Mouse (Mus musculus) hindbrain, embryonic 11.5 days (tissue): ENCODE results near the gene Cdan1. TPM values are rescaled to one million over a fixed set of nuclear protein-coding genes. Genes with fewer than 3 reads are reported as not detected.

ENCODE experiments used
- ATAC-seq: fragments of 200-750 bp; cut with Nextera tagmentation; 2 replicates; pipeline ENCODE4 v1.8.0; 2017; ENCODE audit warnings: mild to moderate bottlenecking, moderate TSS enrichment, moderate library complexity; ENCODE audit not compliant: low FRiP score
- DNase-seq: peaks from one replicate; pipeline ENCODE4 v3.0.0-alpha.2; 2015; ENCODE audit warnings: low spot score
- H3K27ac ChIP-seq: fragments of 300-500 bp; sonication (generic); 2 replicates; pipeline ENCODE4 v1.5.1; 2014; ENCODE audit warnings: mild to moderate bottlenecking, low read depth, low read length
- H3K27me3 ChIP-seq: fragments of 300-500 bp; sonication (generic); 2 replicates; pipeline ENCODE4 v1.6.1; 2014; ENCODE audit warnings: mild to moderate bottlenecking, low read length, moderate library complexity, mixed read lengths; ENCODE audit not compliant: control insufficient read depth, insufficient read depth
- H3K36me3 ChIP-seq: fragments of 300-500 bp; sonication (generic); 2 replicates; pipeline ENCODE4 v1.6.1; 2014; ENCODE audit warnings: mild to moderate bottlenecking, low read length, moderate library complexity, mixed read lengths; ENCODE audit not compliant: control insufficient read depth, insufficient read depth
- H3K4me1 ChIP-seq: fragments of 300-500 bp; sonication (generic); replicated peaks from 2 replicates; pipeline ENCODE4 v1.6.1; 2014; ENCODE audit warnings: low read length, mixed read lengths; ENCODE audit not compliant: control insufficient read depth, insufficient read depth
- H3K4me2 ChIP-seq: fragments of 300-500 bp; sonication (generic); replicated peaks from 2 replicates; pipeline ENCODE4 v1.6.1; 2014; ENCODE audit warnings: mild to moderate bottlenecking, low read depth, low read length
- H3K4me3 ChIP-seq: fragments of 300-500 bp; sonication (generic); 2 replicates; pipeline ENCODE4 v1.5.1; 2014; ENCODE audit warnings: low read depth, low read length
- H3K9ac ChIP-seq: fragments of 300-500 bp; sonication (generic); 2 replicates; pipeline ENCODE4 v1.6.1; 2014; ENCODE audit warnings: low read depth, low read length
- H3K9me3 ChIP-seq: fragments of 300-500 bp; sonication (generic); 2 replicates; pipeline ENCODE4 v1.6.1; 2016; ENCODE audit warnings: low read length; ENCODE audit not compliant: control insufficient read depth
- WGBS: fragments of 180-500 bp; shearing (Covaris S2); extraction: QIAGEN DNeasy Blood & Tissue Kit; methylation state at CpG from one replicate; pipeline ENCODE4 v1.1.7; 2014; 5-methylcytosine and 5-hydroxymethylcytosine counted together
- polyA plus RNA-seq: library from polyadenylated mRNA; unstranded; fragments of >200 nt; fragmentation: Nextera tagmentation; extraction: Ambion mirVana; gene quantifications from 2 replicates; pipeline ENCODE4 v1.2.1, GENCODE M21; 2014

Cdan1 gene
- polyA plus RNA-seq, 1 experiment from 2014 or later, result 7.1 TPM

DNA sequence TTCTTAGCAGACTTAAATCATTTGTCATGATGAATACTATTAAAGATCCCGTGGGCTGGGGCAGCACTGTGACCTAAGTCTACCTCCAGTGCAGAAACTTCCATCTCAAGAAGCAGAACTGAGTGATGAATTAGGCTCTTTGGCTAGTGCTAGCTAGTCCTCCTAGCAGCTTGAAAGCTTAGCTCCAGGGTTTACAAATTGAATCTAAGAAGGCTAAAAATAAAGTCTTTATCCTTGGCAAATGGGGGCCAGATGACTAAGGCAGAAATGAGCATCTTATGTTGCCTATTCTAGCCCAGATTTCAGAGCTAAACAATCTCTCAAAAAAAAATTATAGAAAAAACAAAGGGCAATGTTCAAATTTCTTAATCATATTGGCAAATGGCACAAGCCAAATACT, 10.8 kb upstream of the Cdan1 start:
- no peak for ATAC-seq
- no peak for DNase-seq
- H3K9ac ChIP-seq, result no peak overlapping the region
- no peaks in the 10 kb centered on the region for H3K9me3 ChIP-seq
- no peak overlapping the region for H3K4me3 ChIP-seq
- H3K4me2 ChIP-seq, result no peak overlapping the region
- WGBS, result 85% methylated on average over 1 of the region's 1 CpGs
- no peaks in the 10 kb centered on the region for H3K27me3 ChIP-seq
- peaks cover 3% of the 10 kb centered on the region; the same call in 1 of the 2 replicates for H3K36me3 ChIP-seq
- H3K27ac ChIP-seq, result no peak overlapping the region
- H3K4me1 ChIP-seq, result no peaks in the 10 kb centered on the region

- no peaks in the 10 kb centered on the region for H3K27me3 ChIP-seq
Observed at GRCm38 (mm10) chr2:120858131-120858530, 8.2 kb upstream of the Cdan1 start.

GRCm38 (mm10) chr2:120853151-120853550, 3.2 kb upstream of the Cdan1 start:
- no peaks in the 10 kb centered on the region for H3K4me1 ChIP-seq
- ATAC-seq (no peak), DNase-seq (no peak)
- no peaks in the 10 kb centered on the region for H3K9me3 ChIP-seq
- no peaks in the 10 kb centered on the region for H3K36me3 ChIP-seq
- no peak overlapping the region for H3K4me2 ChIP-seq
- no peak overlapping the region for H3K4me3 ChIP-seq
- H3K27me3 ChIP-seq, result no peaks in the 10 kb centered on the region
- H3K27ac ChIP-seq, result no peak overlapping the region
- WGBS, result 87% methylated on average over 3 of the region's 3 CpGs
- H3K9ac ChIP-seq, result no peak overlapping the region

More at GRCm38 (mm10) chr2:120858131-120858530, 8.2 kb upstream of the Cdan1 start:
- no peak overlapping the region for H3K27ac ChIP-seq
- no peaks in the 10 kb centered on the region for H3K4me1 ChIP-seq
- no peaks in the 10 kb centered on the region for H3K9me3 ChIP-seq
- no peak overlapping the region for H3K4me2 ChIP-seq
- H3K4me3 ChIP-seq, result no peak overlapping the region
- 90% methylated on average over 3 of the region's 3 CpGs for WGBS
- peaks cover 3% of the 10 kb centered on the region; the same call in 1 of the 2 replicates for H3K36me3 ChIP-seq
- no peak overlapping the region for H3K9ac ChIP-seq
- DNase-seq (no peak), ATAC-seq (no peak)

DNA sequence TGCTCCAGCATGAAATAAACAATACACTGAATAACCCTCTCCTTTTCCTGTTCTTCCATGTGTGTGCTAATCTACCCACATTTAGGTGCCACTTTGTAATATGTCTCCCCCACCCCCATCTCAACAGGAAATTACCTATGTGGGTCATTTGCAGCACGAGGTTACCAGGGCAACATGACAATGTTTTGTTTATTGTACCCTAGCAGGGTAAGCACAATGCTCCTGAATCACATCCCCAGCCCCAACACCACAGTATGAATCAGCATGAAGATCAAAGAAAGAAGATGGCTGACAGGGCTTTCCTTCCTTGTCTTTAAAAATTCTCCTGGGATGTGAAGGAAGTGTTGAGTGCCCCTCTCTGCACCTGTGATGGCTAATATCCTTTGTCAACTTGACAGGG, 2.7 kb upstream of the Cdan1 start:
- ATAC-seq, result no peak
- WGBS, result 47% methylated on average over 1 of the region's 1 CpGs
- DNase-seq, result no peak
- Histone ChIP-seq H3K4me3 (no peak overlapping the region), H3K27ac (no peak overlapping the region), H3K36me3 (no peaks in the 10 kb centered on the region), H3K9ac (no peak overlapping the region), H3K27me3 (no peaks in the 10 kb centered on the region), H3K4me2 (no peak overlapping the region), H3K9me3 (no peaks in the 10 kb centered on the region), H3K4me1 (no peaks in the 10 kb centered on the region; the same call in 1 of the 2 replicates)

DNA sequence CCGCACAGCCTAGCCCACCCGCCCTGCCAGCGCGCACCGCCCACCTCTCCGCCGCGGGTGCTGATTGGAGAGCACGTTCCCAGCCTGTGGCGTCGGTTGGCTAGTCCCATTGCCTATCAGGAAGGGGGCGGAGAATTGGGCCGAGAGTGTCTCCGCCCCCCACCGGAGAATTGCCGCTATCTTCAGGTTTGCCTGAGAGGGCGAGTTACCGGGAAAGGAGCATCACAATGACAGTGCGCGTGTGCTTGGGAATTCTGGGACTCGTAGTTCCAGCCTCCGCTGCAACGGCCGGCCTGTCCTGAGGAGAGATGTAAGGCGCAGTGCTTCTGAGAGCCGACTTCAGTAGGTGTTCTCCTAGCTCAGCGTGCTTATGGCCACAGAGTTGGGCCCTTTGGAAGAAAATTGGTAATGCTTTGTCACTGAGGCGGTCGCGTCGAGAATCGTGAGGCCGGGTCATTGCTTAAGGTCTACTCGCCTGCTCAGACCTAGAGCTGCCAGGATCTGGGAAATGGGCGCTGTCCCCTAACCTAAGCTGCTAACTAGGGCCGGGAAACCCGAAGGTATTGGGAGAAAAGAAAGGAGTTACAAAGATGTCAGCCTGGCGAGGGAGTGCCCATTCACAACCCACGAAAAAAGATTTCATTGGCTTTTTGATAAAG, 625 bp upstream of the Cdan1 start, which contains the start of gene Ttbk2:
Gene Ttbk2, minus strand, starts transcription at position 181 of the 659 bp plus-strand sequence.
- Histone ChIP-seq H3K27ac (peak within 1 kb of the TSS; percentile 90), H3K4me2 (peak within 1 kb of the TSS; percentile 51), H3K9me3 (no peaks in the 10 kb centered on the region), H3K9ac (peak within 1 kb of the TSS; percentile 83), H3K4me1 (no peaks in the 10 kb centered on the region; the same call in 1 of the 2 replicates), H3K27me3 (no peaks in the 10 kb centered on the region), H3K4me3 (peak within 1 kb of the TSS; percentile 86), H3K36me3 (no peaks in the 10 kb centered on the region)
- 1% methylated on average over 38 of the region's 39 CpGs for WGBS
- peak; percentile 98 for DNase-seq
- ATAC-seq, result peak; percentile 100

DNA sequence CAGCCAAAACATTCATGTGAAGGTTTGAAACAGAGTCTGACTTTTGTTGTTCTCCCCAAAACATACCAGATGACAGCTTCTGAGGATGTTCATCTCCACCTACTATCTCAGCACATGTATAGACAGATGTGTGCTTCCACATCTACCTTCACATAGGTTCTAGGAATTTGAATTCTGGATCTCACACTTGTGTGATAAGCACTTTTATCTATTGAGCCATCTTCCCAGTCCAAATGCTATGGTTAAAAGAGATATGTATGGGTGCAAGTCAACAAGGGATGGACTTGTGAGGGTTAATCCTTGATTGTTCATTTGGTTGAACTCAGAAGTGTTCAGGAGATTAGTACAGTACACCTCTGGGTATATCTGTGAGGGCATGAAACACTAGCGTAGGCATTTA, 4.6 kb downstream of the Cdan1 start:
- no peak overlapping the region for H3K9ac ChIP-seq
- no peaks in the 10 kb centered on the region for H3K36me3 ChIP-seq
- DNase-seq, result no peak
- H3K27me3 ChIP-seq, result no peaks in the 10 kb centered on the region
- no peaks in the 10 kb centered on the region; the same call in 1 of the 2 replicates for H3K4me1 ChIP-seq
- H3K4me2 ChIP-seq, result no peak overlapping the region
- WGBS, result 100% methylated on average over 1 of the region's 1 CpGs
- no peak for ATAC-seq
- no peaks in the 10 kb centered on the region for H3K9me3 ChIP-seq
- no peak overlapping the region for H3K27ac ChIP-seq
- no peak overlapping the region for H3K4me3 ChIP-seq

GRCm38 (mm10) chr2:120843990-120844389, 5.9 kb downstream of the Cdan1 start:
- Histone ChIP-seq H3K27ac (no peak overlapping the region), H3K4me3 (no peak overlapping the region), H3K9me3 (no peaks in the 10 kb centered on the region), H3K9ac (no peak overlapping the region), H3K4me2 (no peak overlapping the region), H3K4me1 (no peaks in the 10 kb centered on the region; the same call in 1 of the 2 replicates), H3K27me3 (no peaks in the 10 kb centered on the region), H3K36me3 (no peaks in the 10 kb centered on the region)
- no peak for ATAC-seq
- no peak for DNase-seq
- WGBS, result 89% methylated on average over 4 of the region's 4 CpGs

- Histone ChIP-seq H3K9me3 (no peaks in the 10 kb centered on the region), H3K36me3 (no peaks in the 10 kb centered on the region), H3K4me3 (no peak overlapping the region), H3K27me3 (no peaks in the 10 kb centered on the region), H3K4me2 (no peak overlapping the region), H3K9ac (no peak overlapping the region), H3K4me1 (no peaks in the 10 kb centered on the region), H3K27ac (no peak overlapping the region)
- DNase-seq (no peak), ATAC-seq (no peak)
- 84% methylated on average over 1 of the region's 1 CpGs for WGBS
Observed at GRCm38 (mm10) chr2:120841211-120841610, 8.7 kb downstream of the Cdan1 start.

- ATAC-seq (no peak), DNase-seq (no peak)
- H3K9me3 ChIP-seq, result no peaks in the 10 kb centered on the region
- 94% methylated on average over 4 of the region's 4 CpGs for WGBS
- no peak overlapping the region for H3K4me3 ChIP-seq
- H3K27me3 ChIP-seq, result no peaks in the 10 kb centered on the region
- H3K36me3 ChIP-seq, result no peaks in the 10 kb centered on the region
- no peak overlapping the region for H3K9ac ChIP-seq
- H3K4me2 ChIP-seq, result no peak overlapping the region
- H3K4me1 ChIP-seq, result no peaks in the 10 kb centered on the region
- no peak overlapping the region for H3K27ac ChIP-seq
Observed at GRCm38 (mm10) chr2:120835167-120835566, 14.8 kb downstream of the Cdan1 start.
